Mouse (Mus musculus) ES-Bruce4 (cell line): Measurements from ENCODE around the gene Etv4. TPM values are rescaled to one million over a fixed set of nuclear protein-coding genes. Genes with fewer than 3 reads are reported as not detected.

ENCODE experiments used
- H3K27ac ChIP-seq: 2 replicates; pipeline ENCODE4 v1.5.1; 2012; ENCODE audit warnings: low read length, inconsistent platforms; ENCODE audit not compliant: insufficient read depth
- H3K27me3 ChIP-seq: 2 replicates; pipeline ENCODE4 v1.6.1; 2012; ENCODE audit warnings: mild to moderate bottlenecking, low read length, inconsistent platforms; ENCODE audit not compliant: control insufficient read depth, poor library complexity, insufficient read depth, severe bottlenecking
- H3K36me3 ChIP-seq: 2 replicates; pipeline ENCODE4 v1.6.1; 2012; ENCODE audit warnings: inconsistent platforms, mild to moderate bottlenecking, low read length, moderate library complexity; ENCODE audit not compliant: control insufficient read depth, poor library complexity, insufficient read depth, severe bottlenecking
- H3K4me1 ChIP-seq: one replicate; pipeline ENCODE4 v1.8.1; 2011; ENCODE audit warnings: low read length; ENCODE audit not compliant: control insufficient read depth, insufficient read depth
- H3K4me3 ChIP-seq: 2 replicates; pipeline ENCODE4 v1.5.1; 2011; ENCODE audit warnings: low read depth, mild to moderate bottlenecking, low read length
- H3K9ac ChIP-seq: 2 replicates; pipeline ENCODE4 v1.6.1; 2012; ENCODE audit warnings: low read depth, mild to moderate bottlenecking, inconsistent platforms; ENCODE audit not compliant: poor library complexity, severe bottlenecking
- H3K9me3 ChIP-seq: replicated peaks from 2 replicates; pipeline ENCODE4 v1.6.1; 2012; ENCODE audit warnings: mild to moderate bottlenecking, low read length, inconsistent platforms; ENCODE audit not compliant: control insufficient read depth, poor library complexity, insufficient read depth, severe bottlenecking
- CTCF ChIP-seq: IDR thresholded peaks from one replicate; pipeline ENCODE4 v1.8.1; 2011; ENCODE audit warnings: low read depth, low read length
- EP300 ChIP-seq: IDR thresholded peaks from 2 replicates; pipeline ENCODE4 v1.6.1; 2011; ENCODE audit warnings: low read depth, low read length; ENCODE audit not compliant: insufficient read depth
- POLR2A ChIP-seq: IDR thresholded peaks from one replicate; pipeline ENCODE4 v1.8.1; 2011; ENCODE audit warnings: low read length; ENCODE audit not compliant: insufficient read depth
- polyA plus RNA-seq: library from polyadenylated mRNA; stranded (reverse); fragments of >200 nt; gene quantifications from 2 replicates; pipeline ENCODE4 v1.2.4, GENCODE M21; 2011; ENCODE audit warnings: low read depth; ENCODE audit not compliant: missing spikeins, insufficient read depth, insufficient read length

The Etv4 gene
- polyA plus RNA-seq, 1 experiment: 28.9 TPM

- no peaks in the 10 kb centered on the region for H3K9me3 ChIP-seq
- H3K4me3 ChIP-seq: no peak overlapping the region
- peaks cover 42% of the 10 kb centered on the region for H3K36me3 ChIP-seq
- H3K27ac ChIP-seq: peak overlapping the region; percentile 51
- TF ChIP-seq EP300: no peak
- TF ChIP-seq CTCF: no peak
- no peak for TF ChIP-seq POLR2A
- no peak overlapping the region for H3K9ac ChIP-seq
- peaks cover 18% of the 10 kb centered on the region for H3K4me1 ChIP-seq
- no peaks in the 10 kb centered on the region for H3K27me3 ChIP-seq
Measured at GRCm38 (mm10) chr11:101770266-101770665, 14.9 kb downstream of the Etv4 start.

DNA sequence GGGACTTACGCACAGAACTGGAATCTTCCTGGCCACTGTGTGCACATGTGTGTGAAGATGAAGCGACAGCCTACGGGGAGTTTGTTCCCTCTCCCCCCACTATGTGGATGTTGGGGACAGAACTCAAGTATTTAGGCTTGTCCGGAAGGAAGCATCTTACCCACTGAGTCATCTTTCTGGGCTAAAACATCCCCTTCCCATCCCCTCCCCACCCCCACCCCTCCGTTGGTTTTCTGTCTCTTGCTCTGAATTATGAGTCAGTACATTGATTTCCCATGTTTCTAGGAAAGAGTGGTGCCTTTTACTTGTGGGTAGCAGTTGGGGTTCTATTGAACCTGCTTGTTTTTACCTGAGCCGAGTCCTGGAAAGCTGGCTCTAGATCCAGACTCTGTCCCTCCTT, 16.4 kb downstream of the Etv4 start:
- Histone ChIP-seq H3K9me3 (no peaks in the 10 kb centered on the region), H3K9ac (no peak overlapping the region), H3K4me3 (no peak overlapping the region), H3K27ac (peak overlapping the region; percentile 26), H3K4me1 (peaks cover 15% of the 10 kb centered on the region), H3K27me3 (no peaks in the 10 kb centered on the region), H3K36me3 (peaks cover 55% of the 10 kb centered on the region)
- TF ChIP-seq CTCF (no peak), EP300 (no peak)

- Histone ChIP-seq H3K27me3 (no peaks in the 10 kb centered on the region), H3K4me1 (peaks cover 15% of the 10 kb centered on the region), H3K27ac (peak overlapping the region; percentile 38), H3K9me3 (no peaks in the 10 kb centered on the region), H3K36me3 (peaks cover 59% of the 10 kb centered on the region), H3K9ac (no peak overlapping the region), H3K4me3 (no peak overlapping the region)
- no peak for TF ChIP-seq POLR2A
- TF ChIP-seq CTCF: no peak
- TF ChIP-seq EP300: no peak
Measured at GRCm38 (mm10) chr11:101767326-101767725, 17.8 kb downstream of the Etv4 start.

- peaks cover 60% of the 10 kb centered on the region for H3K36me3 ChIP-seq
- H3K27ac ChIP-seq: no peak overlapping the region
- H3K4me1 ChIP-seq: peaks cover 6% of the 10 kb centered on the region
- no peaks in the 10 kb centered on the region for H3K27me3 ChIP-seq
- TF ChIP-seq CTCF (no peak), EP300 (no peak), POLR2A (no peak)
- no peaks in the 10 kb centered on the region for H3K9me3 ChIP-seq
- H3K4me3 ChIP-seq: no peak overlapping the region
- no peak overlapping the region for H3K9ac ChIP-seq
Measured at GRCm38 (mm10) chr11:101764546-101764945, 20.6 kb downstream of the Etv4 start.

GRCm38 (mm10) chr11:101763723-101764122, 21.4 kb downstream of the Etv4 start:
- H3K9ac ChIP-seq: no peak overlapping the region
- H3K36me3 ChIP-seq: peaks cover 68% of the 10 kb centered on the region
- H3K27me3 ChIP-seq: no peaks in the 10 kb centered on the region
- H3K4me1 ChIP-seq: peaks cover 2% of the 10 kb centered on the region
- no peak overlapping the region for H3K4me3 ChIP-seq
- TF ChIP-seq CTCF: peak; percentile 59
- no peak for TF ChIP-seq EP300
- TF ChIP-seq POLR2A: no peak
- no peak overlapping the region for H3K27ac ChIP-seq
- H3K9me3 ChIP-seq: no peaks in the 10 kb centered on the region

GRCm38 (mm10) chr11:101759530-101759929, 25.6 kb downstream of the Etv4 start:
- no peak overlapping the region for H3K27ac ChIP-seq
- H3K9ac ChIP-seq: no peak overlapping the region
- TF ChIP-seq EP300 (no peak), CTCF (no peak), POLR2A (no peak)
- no peak overlapping the region for H3K4me3 ChIP-seq
- no peaks in the 10 kb centered on the region for H3K9me3 ChIP-seq
- H3K36me3 ChIP-seq: peaks cover 63% of the 10 kb centered on the region
- no peaks in the 10 kb centered on the region for H3K4me1 ChIP-seq
- no peaks in the 10 kb centered on the region for H3K27me3 ChIP-seq
